Mouse (Mus musculus) kidney, adult 10 weeks (tissue): ENCODE data around the gene Gjb1. TPM values are rescaled to one million over a fixed set of nuclear protein-coding genes. Genes with fewer than 3 reads are reported as not detected.

Experiments used
- polyA plus RNA-seq: library from polyadenylated mRNA; stranded (reverse); fragments of 350-450 nt; fragmentation: Illumina TruSeq; extraction: RNeasy Lipid Tissue Mini Kit (QIAGEN cat#74804); gene quantifications from one replicate; pipeline ENCODE4 v1.2.3, GENCODE M21; 2014; ENCODE audit warnings: low read depth, low replicate concordance

Gjb1 gene
- 6.3 TPM for polyA plus RNA-seq

DNA sequence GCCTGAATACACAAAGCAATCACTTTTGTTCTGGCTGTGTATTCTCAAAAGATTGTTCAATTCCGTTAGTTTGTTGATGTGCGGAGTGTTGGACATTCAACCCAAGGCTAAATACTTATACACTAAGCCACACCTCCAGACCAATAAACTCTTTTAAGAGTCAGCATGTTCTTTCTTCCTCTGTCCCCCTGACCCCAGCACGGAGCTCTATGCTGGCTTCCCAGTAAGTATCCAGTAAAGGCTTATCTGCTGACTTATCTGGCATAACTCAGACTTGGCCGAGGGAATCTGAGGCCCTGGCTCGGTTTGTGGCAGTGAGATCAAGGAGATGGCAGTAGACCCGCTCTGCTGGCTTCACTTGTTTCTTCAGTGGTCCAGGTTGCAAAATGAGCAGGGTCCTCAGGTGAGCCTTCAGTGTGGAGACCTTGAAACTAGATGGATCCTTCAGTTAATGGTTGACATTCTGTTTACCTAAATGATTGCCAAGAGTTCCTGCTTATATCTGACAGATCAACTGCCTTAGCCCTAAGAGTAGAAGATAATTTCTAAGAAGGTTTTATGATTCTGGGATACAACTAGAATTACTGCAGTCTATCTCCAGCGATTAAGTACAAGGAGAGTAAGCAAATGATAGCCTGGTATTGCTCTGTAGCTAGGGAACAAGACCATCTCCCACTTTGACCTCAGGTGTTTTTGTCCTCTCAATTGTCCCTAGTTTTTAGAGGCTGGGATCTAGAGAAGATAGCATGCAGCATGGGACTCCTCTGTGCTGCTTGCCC is at the start of gene Gjb1:
Gjb1 (plus strand) TSS at position 189 of the 779 bp plus-strand sequence.

GRCm38 (mm10) chrX:101420700-101421095 is 44.5 kb downstream of the Gjb1 start, which contains the start of gene Zmym3:
Gene Zmym3 (minus strand): TSS chrX:101420849.

GRCm38 (mm10) chrX:101429142-101429949 is 53.2 kb downstream of the Gjb1 start, which contains the start of gene Nono:
Gene Nono (plus strand): TSS chrX:101429318.

Other genes with a start within 250 kb of the Gjb1 start
- 38.9 TPM for gene Snx12, start 153.8 kb upstream of the Gjb1 start, polyA plus RNA-seq
- 12.3 TPM for gene Foxo4, start 121.8 kb upstream of the Gjb1 start, polyA plus RNA-seq
- gene Gm614, start 112.4 kb upstream of the Gjb1 start, polyA plus RNA-seq = not detected
- gene Il2rg, start 108.1 kb upstream of the Gjb1 start, polyA plus RNA-seq = 8.2 TPM
- gene Gm20489, start 107.4 kb upstream of the Gjb1 start, polyA plus RNA-seq = not detected
- 3.2 TPM for gene Med12, start 102.3 kb upstream of the Gjb1 start, polyA plus RNA-seq
- not detected for gene Nlgn3, start 77.2 kb upstream of the Gjb1 start, polyA plus RNA-seq
- gene Zmym3, start 44.5 kb downstream of the Gjb1 start, polyA plus RNA-seq = 11.8 TPM
- gene Nono, start 52.9 kb downstream of the Gjb1 start, polyA plus RNA-seq = 195 TPM
- not detected for gene Itgb1bp2, start 72.7 kb downstream of the Gjb1 start, polyA plus RNA-seq
- 48.6 TPM for gene Taf1, start 156.4 kb downstream of the Gjb1 start, polyA plus RNA-seq